Mouse (Mus musculus) adrenal gland, adult 8-10 months (tissue): ENCODE results near the gene Tspan14. TPM values are rescaled to one million over a fixed set of nuclear protein-coding genes. Genes with fewer than 3 reads are reported as not detected.
A peak's percentile ranks its signal among the peaks of the same experiment; 100 is the strongest.

Experiments used
- DNase-seq: peaks from one replicate; pipeline ENCODE4 v3.0.0; 2022
- total RNA-seq, 4 experiments: library from RNA; stranded (reverse); gene quantifications; 2 replicates each; pipeline ENCODE4 v1.2.4; 2022

Tspan14 gene
- total RNA-seq, 4 experiments from 2014 or later: 31.2 to 34.6 (median 33.0) TPM

- DNase-seq: no peak
Measured at GRCm38 (mm10) chr14:40916667-40917066, 49.9 kb downstream of the Tspan14 start.

- peak; percentile 24 for DNase-seq
Measured at GRCm38 (mm10) chr14:40915838-40916237, 50.8 kb downstream of the Tspan14 start.

- DNase-seq: peak; percentile 30
Measured at GRCm38 (mm10) chr14:40914701-40915100, 51.9 kb downstream of the Tspan14 start.

- DNase-seq: no peak
Measured at GRCm38 (mm10) chr14:40913709-40914108, 52.9 kb downstream of the Tspan14 start.

- no peak for DNase-seq
Measured at GRCm38 (mm10) chr14:40911529-40911928, 55.1 kb downstream of the Tspan14 start.

GRCm38 (mm10) chr14:40908763-40909162, 57.8 kb downstream of the Tspan14 start:
- no peak for DNase-seq

DNA sequence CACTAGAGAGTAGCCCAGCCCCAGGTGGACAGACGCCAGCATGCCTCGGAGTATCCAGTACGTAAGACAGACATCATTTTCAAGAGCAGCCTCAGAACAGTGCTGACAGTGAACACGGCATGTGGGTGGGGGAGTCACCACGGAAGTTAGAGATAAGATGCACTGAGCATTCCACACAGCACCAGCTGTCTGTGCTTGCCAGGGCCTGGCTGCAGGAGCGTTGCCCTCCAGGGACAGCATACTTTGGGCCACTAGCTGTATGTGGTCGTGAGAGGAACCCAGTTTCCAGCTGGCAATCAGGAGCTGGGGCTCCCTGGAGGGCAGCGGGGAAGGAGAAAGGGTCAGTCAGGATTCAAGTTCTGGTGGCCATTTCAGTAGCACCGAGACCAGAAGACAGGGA, 59.8 kb downstream of the Tspan14 start:
- DNase-seq: no peak

DNA sequence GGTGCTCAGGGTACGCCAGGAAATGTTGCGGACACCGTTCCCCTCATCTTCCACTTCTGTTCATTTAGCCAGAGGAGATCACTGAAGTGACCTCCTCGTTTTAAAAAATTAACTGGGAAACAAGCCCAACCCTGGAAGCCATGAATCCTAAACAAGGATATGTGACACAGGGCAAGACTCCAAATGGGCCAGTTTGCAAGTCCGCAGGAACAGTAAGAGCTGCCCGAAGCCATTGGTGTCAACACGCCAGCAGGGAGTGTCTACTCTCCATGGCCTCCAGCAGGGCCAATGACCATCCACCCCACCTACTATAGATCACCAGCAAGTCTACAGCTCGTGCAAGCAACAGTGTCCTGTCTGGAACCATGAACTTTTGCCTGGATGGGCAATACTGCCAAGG, 60.8 kb downstream of the Tspan14 start:
- DNase-seq: no peak

GRCm38 (mm10) chr14:40902307-40903055, 64.1 kb downstream of the Tspan14 start:
- DNase-seq: no peak

DNA sequence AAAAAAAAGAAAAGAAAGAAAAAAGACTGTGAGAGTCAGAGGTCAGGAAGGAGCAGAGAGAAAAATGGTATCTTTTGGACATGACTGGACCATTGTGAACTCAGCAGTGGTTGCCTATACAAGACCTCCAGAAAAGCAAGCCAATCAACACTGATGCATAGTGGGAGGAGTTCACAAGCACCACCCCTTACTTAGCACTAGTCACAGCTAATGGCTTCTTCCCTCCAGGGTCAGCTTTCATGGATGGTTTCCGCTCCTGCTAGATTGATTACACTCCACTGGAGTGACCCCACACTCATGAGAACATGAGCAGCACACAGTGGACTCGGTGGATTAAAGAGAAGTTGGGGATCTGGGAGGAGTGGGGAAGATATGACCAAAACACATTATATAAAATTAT, 66.3 kb downstream of the Tspan14 start:
- no peak for DNase-seq

GRCm38 (mm10) chr14:40897916-40898315, 68.7 kb downstream of the Tspan14 start:
- no peak for DNase-seq

- no peak for DNase-seq
Measured at GRCm38 (mm10) chr14:40895681-40896080, 70.9 kb downstream of the Tspan14 start.

- DNase-seq: peak; percentile 56
Measured at GRCm38 (mm10) chr14:40894576-40895247, 71.9 kb downstream of the Tspan14 start.

- DNase-seq: no peak
Measured at GRCm38 (mm10) chr14:40893884-40894283, 72.7 kb downstream of the Tspan14 start.

DNA sequence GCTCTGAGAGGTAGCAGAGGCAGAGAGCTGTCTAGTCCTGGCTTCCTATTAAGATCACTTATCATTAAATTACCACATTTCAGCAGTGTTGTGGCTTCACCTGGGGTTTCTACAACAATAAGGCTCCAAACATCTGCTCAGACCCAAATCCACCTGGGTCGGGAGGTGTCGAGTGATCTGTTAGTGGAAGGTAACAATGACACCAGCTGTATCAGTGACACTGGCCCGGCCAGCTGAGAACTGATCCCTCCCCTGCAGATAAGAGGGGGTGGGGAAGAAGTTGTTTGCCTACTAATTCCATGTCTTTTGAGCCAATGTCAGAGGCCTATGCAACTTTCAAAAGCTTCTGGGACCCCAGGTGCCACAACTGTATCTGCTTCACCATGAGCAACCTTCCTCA, 73.4 kb downstream of the Tspan14 start, which contains the start of gene Sh2d4b:
Gene Sh2d4b (minus strand): TSS at position 71 of the 400 bp plus-strand sequence.
- no peak for DNase-seq

GRCm38 (mm10) chr14:40892326-40892825, 74.2 kb downstream of the Tspan14 start:
- no peak for DNase-seq

DNA sequence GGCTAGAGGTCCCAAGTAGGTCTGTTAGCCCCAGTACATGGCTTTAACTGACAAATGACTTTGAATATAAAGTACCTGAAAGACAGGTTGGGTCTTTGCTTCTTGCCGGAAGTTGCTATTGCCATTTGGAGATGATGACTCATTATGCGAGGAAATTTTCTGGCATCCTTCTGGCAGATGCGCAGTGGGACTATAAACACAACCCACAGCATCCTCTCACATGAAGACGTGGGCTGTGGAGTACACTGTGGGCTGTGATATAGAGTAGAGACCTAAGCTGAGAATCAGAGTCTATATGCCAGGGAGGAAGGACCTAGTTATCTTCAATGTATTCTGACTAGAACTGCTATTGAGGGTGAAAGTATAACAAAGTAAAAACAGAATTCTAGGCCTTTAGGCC, 75.1 kb downstream of the Tspan14 start:
- no peak for DNase-seq

DNA sequence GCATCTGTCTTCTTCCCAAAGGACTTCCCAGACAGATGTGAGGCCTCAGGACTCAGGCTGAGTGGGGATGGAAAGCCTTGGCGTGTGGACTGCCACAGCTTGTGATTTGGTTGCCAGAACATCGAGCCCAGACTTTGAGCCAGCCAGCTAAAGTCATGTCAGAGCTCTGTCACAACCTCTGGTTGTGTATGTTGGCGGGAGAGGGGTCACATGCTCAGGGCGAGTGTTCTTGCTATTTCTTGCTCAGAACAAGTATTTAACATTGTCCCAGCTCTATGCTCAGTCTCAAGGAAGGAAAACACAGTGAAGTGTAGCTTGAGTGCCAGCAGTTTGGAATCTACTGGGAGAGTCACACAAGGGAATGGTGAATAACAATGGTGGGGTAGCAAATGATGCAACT, 76.9 kb downstream of the Tspan14 start:
- DNase-seq: no peak

GRCm38 (mm10) chr14:40889181-40889580, 77.4 kb downstream of the Tspan14 start:
- no peak for DNase-seq

- no peak for DNase-seq
Measured at GRCm38 (mm10) chr14:40886428-40887202, 80.0 kb downstream of the Tspan14 start.

DNA sequence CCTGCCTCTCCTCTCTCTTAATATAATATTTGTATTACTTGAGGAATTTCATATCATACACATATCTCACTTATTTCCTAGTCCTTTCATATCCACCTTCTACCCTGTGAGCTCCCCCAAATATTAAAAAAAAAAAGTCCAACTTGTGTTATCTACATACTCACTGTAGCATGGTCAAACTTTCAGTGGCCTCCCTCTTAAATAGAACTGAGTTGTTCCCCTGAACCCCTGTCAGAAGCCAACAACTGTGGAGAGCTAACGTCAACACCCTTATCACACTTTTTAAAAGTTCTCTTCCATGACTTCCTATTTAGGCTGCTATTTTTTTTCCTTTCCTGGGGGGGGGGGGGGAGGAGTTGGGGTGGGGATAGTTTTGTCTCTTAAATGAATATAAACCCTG, 80.9 kb downstream of the Tspan14 start:
- DNase-seq: no peak

DNA sequence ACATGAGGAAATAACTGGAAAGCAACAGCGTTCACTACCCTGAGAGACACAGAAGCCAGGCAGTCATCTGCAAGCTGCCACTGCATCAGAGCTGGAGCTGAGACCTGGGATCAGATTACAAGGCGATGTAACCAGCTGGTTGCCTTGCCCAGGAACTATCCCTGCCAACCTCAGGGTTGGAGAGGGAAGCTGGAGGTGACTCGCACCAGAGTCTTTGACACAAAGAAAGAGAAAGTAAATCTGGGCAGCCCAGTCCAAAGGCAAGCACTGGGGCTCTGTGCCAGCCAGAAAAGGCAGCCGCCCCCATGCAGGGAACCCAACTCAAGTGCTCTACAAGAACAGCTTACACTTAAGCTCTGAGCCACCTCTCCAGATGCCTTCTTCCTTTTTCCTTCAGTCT, 81.4 kb downstream of the Tspan14 start:
- DNase-seq: no peak

GRCm38 (mm10) chr14:40874565-40874964, 92.0 kb downstream of the Tspan14 start:
- DNase-seq: no peak
